Mouse (Mus musculus) cerebellum, adult 18-20 months (tissue): ENCODE data around the gene Pink1.
A peak's percentile ranks its signal among the peaks of the same experiment; 100 is the strongest.
"Not testable (repeated sequence)": the region's sequence is repeated elsewhere in the genome, so short reads cannot be mapped to it uniquely, and the experiment has no call there.

ENCODE experiments used
- DNase-seq, 2 experiments: peaks; one replicate each; pipeline ENCODE4 v3.0.0; 2021

The Pink1 gene

GRCm38 (mm10) chr4:138341393-138341792 is 15.3 kb upstream of the Pink1 start:
- peak in 1 of 2 experiments; percentile 30 for DNase-seq

GRCm38 (mm10) chr4:138339963-138340362 is 13.9 kb upstream of the Pink1 start:
- DNase-seq, result peak; percentile 62 to 67

DNA sequence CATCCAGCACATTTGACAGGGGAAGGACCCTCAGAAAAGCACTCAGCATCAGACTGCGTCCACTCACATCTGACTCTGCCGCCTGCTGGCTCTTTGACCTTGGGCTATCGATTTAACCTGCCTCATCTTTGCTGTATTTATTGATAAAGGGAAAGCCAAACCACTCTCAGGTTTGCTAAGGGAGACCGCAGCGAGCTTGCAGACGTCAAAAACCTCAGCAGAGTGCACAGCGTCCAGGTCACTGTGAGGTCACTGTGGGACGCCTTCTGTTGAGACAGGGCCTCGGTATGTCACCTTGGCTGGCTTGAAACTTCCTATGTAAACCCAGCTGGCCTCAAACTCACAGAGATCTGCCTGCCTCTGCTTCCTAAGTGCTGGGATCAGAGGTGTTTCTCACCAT is 11.2 kb upstream of the Pink1 start:
- DNase-seq, result no peak

DNA sequence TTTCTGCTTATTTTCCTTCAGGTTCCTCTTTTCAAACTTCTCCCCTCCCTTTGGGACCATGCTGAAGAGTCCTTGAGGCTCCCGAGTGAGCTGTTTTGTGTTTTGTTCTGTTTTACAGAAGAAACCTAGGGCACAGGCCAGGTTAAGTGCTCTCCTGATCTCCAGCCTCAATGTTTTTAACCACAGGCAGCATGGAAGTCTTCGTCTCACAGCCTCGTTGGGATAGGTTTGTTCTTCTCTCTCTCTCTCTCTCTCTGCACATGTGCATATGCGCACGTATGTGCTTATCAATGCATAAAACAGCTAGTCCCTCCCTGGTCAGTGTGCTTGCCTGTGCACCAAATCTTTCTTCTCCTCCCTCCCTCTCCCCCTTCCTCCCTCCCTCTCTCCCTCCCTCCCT is 10.8 kb upstream of the Pink1 start:
- DNase-seq, result no peak

GRCm38 (mm10) chr4:138335648-138336047 is 9.5 kb upstream of the Pink1 start:
- no peak for DNase-seq

GRCm38 (mm10) chr4:138335036-138335435 is 8.9 kb upstream of the Pink1 start:
- DNase-seq, result no peak

DNA sequence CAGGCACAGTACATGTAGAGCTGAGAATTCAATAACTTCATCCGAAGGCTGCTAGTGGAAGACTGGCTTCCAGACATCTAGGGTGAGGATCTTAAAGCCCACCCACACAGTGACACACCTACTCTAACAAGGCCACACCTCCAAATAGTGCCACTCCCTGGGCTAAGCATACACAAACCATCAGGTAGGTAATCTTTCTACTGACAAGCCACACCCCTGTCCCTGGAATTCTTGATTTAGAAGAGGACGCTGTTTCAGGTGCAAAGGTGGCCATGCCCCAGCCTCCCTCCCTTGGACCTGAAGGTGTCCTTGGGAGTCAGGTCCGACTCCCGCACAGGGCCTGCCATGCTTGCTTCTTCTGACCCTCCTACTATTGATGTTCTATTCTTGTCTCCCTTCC is 7.0 kb upstream of the Pink1 start:
- DNase-seq, result no peak

DNA sequence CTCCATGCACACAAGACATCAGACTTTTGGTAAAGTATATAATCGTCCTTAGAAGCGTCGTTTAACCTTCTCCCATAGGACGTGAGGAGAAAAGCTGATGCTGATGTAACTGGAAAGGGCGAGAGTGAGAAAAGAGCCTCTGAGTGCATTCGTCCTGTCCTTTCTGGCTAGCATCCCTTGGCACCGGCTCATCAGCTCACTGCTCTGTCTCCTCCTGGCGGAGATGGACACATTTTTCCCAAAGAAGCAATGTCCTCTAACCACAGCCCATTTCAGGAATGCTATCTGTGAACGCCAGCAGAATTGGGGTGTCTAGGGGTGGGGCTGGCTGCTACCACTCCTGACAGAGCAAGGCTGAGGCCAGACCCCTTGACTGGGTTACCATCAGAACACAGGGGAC is 5.5 kb upstream of the Pink1 start:
- peak; percentile 50 to 60 for DNase-seq

DNA sequence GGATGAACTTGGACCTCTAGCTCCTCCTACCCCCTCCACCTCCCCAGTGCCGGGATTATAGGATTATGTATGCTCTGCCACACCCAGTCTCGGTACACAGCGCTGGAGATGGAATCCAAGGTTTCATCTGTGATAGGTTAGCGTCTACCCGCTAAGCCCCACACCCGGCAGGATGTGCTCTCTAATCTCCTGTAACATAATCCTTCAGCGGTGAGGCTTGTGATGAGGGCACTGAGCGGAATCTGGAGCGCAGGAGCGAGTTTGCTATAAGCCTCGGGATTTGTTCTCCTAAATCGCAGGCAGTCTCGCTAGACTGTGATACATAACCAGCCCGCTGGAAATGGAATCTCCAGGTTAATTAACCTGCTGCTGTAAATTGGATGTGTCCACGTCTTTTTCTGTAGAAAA is 4.2 kb upstream of the Pink1 start:
- no peak for DNase-seq

DNA sequence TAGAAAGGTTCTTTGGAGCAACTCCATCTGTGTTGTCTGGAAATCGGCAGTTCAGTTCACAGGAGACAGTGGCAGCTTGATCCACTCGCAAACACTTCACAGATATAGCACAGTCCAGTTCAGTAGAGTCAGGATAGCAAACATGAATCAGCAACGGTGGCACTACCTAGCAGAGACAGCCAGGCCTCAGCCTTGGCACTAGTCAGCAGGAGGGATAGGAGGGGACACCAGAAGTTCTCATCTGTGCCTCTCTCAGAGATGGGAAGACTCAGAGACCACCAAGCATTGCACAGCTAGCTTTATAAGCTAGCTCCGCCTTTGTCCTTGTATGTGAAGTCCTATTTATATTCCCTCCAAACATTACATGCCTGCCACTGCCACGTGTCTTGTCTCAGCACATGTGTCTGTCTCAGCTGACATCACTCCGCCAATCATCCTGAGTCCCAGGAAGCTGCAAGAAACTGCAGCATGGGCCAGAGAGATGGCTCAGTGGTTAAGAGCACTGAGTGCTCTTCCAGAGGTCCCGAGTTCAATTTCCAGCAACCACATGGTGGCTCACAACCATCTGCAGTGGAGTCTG is 1.9 kb upstream of the Pink1 start:
- DNase-seq, result no peak

GRCm38 (mm10) chr4:138327155-138327554 is 1.0 kb upstream of the Pink1 start:
- DNase-seq, result not testable (repeated sequence)

- peak; percentile 97 to 98 for DNase-seq
Measured at GRCm38 (mm10) chr4:138325466-138326076, 536 bp downstream of the Pink1 start.

- no peak for DNase-seq
Measured at GRCm38 (mm10) chr4:138324451-138324850, 1.7 kb downstream of the Pink1 start.

DNA sequence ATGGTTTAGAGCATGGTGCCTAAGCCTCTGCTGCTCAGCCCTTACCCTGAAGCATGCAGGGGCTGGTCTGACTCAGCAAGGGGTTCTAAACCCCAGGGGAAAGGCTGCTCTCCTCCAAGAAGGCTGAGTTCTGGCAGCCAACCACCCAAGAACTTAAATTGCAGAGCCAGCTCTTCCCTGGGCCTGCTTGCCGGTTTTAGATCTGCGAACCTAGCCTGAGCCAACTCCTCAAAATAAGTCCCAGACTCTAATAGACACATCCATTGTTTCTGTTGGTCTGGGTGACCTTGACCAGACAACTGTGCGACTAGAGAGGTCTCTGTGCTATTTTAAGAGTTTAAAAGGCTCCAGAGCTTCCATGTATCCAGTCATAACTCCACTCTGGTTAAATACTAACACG is 2.4 kb downstream of the Pink1 start:
- DNase-seq, result no peak

GRCm38 (mm10) chr4:138322692-138323091 is 3.4 kb downstream of the Pink1 start:
- DNase-seq, result no peak

GRCm38 (mm10) chr4:138321488-138321887 is 4.6 kb downstream of the Pink1 start:
- DNase-seq, result no peak

- DNase-seq, result no peak
Measured at GRCm38 (mm10) chr4:138320711-138321110, 5.4 kb downstream of the Pink1 start.

DNA sequence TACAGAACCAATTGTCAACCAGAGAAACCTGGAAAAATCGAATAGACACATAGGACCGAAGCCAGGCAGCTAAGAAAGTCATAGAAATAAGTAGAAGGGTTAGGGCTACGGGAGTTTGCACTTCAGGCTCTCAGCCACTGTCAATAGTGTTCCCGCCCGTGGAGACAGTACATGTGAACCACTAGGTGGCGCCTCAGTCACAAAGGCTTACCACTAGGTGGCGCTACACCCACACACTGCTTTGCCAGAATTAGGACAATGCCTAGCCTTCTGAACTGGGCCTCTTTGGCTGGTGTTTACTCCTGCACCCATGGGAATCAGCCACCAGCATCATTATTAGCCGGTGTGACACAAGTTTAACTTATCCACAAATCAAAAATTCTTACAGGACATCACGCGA is 6.6 kb downstream of the Pink1 start:
- peak; percentile 80 to 92 for DNase-seq

GRCm38 (mm10) chr4:138318509-138319266 is 7.4 kb downstream of the Pink1 start:
- DNase-seq, result peak; percentile 68 to 74

- DNase-seq, result no peak
Measured at GRCm38 (mm10) chr4:138316369-138316768, 9.7 kb downstream of the Pink1 start.

DNA sequence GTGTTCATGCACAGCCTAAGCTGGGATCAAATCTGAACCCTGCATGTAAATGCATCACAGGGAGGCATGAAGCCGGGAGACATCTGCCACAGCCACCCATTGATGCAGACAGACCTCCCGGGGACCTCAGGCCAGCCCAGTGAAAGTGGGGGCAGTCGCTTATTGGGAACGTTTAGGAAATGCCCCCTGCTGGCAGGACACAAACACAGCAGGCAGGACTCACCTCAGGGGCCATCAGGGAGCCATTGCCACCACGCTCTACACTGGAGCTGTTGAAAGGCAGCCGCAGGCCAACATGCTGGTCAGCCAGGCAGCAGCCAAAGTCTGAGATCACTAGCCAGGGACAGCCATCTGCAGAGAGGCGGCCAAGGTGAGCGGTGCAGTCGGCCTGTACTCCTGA is 10.3 kb downstream of the Pink1 start:
- DNase-seq, result no peak

DNA sequence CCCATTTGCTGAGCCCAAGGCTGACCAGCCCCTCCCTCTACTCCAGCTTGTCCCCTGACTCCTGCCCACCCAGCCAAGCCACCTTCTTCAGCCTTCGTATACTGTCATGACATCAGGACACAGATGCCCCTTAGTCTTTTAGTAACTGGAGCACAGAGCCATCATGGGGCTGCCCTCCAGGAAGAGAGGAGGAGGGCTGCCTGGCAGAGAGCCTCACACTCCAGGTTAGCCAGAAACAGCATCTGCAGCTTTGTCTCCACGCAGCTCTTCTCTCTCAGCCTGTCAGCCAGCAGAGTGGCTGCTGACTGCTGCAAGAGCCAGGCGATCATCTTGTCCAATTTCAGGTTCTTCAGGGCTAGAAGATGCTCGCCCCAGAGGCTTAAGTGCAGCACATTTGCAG is 12.3 kb downstream of the Pink1 start:
- DNase-seq, result no peak

GRCm38 (mm10) chr4:138313021-138313420 is 13.1 kb downstream of the Pink1 start:
- no peak for DNase-seq

- no peak for DNase-seq
Measured at GRCm38 (mm10) chr4:138312105-138312504, 14.0 kb downstream of the Pink1 start.
